ENCODE assay signal across 9 mouse cellular contexts in genomic region chr8:120832022-120832421, GRCm38 (mm10).
A peak's percentile ranks its signal among the peaks of the same experiment; 100 is the strongest.
DNase-seq lines count a peak whose midpoint lies in the region; ATAC-seq and TF ChIP-seq lines count a peak whose summit lies in the region.
"Had no signal": no experiment of that assay in that cellular context is flagged by ENCODE, and none has a peak within 500 bp of the region (broad histone marks: within the 10 kb centered on the region; RNA-seq: fewer than 3 reads in every experiment).

No protein-coding gene starts in this region.

- no peak overlapping the region for H3K27ac ChIP-seq in small intestine, adult 2 months (ENCODE audit: insufficient read depth, low read depth, low read length)
- H3K27ac ChIP-seq in forebrain, embryonic 12.5 days, result no peak overlapping the region
- H3K27ac ChIP-seq: midbrain, embryonic 12.5 days had no signal

- no peak for TF ChIP-seq POLR2A in small intestine, adult 2 months (IDR thresholded peaks at IDR 0.05; ENCODE audit: low read depth, low read length)

- H3K27me3 ChIP-seq in small intestine, adult 2 months (ENCODE audit: control insufficient read depth, insufficient read depth, low read length), result no peaks in the 10 kb centered on the region
- H3K27me3 ChIP-seq in forebrain, embryonic 12.5 days, result peaks cover 22% of the 10 kb centered on the region

- TF ChIP-seq CTCF in small intestine, adult 2 months (IDR thresholded peaks at IDR 0.05; ENCODE audit: extremely low read depth, insufficient read length, insufficient replicate concordance, low read depth, low read length), result no peak

- H3K9ac ChIP-seq in forebrain, embryonic 12.5 days, result no peak overlapping the region
- H3K9ac ChIP-seq: midbrain, embryonic 12.5 days had no signal

- H3K4me2 ChIP-seq in forebrain, embryonic 12.5 days, result no peak overlapping the region
- H3K4me2 ChIP-seq: midbrain, embryonic 12.5 days had no signal

- WGBS in small intestine, adult 2 months, result 10% methylated on average over 14 of the region's 14 CpGs
- WGBS in forebrain, embryonic 12.5 days, result 62% methylated on average over 14 of the region's 14 CpGs

- peak; percentile 58 to 66 for DNase-seq in kidney, postnatal 4 days
- no peak for DNase-seq in kidney, adult 18-20 months
- DNase-seq in embryo, embryonic 9.5 days (ENCODE audit: extremely low spot score), result peak; percentile 61
- peak; percentile 38 for DNase-seq in liver
- DNase-seq in spleen, postnatal 4 days (ENCODE audit: low spot score in 2 of 2), result no peak
- DNase-seq in urinary bladder, postnatal 36 days (ENCODE audit: low spot score in 2 of 2), result no peak

- no peaks in the 10 kb centered on the region for H3K36me3 ChIP-seq in small intestine, adult 2 months (ENCODE audit: control insufficient read depth, insufficient read depth, low read length)
- H3K36me3 ChIP-seq in forebrain, embryonic 12.5 days (replicated peaks), result no peaks in the 10 kb centered on the region
- H3K36me3 ChIP-seq: midbrain, embryonic 12.5 days had no signal

- H3K9me3 ChIP-seq in forebrain, embryonic 12.5 days, result no peaks in the 10 kb centered on the region
- H3K9me3 ChIP-seq: midbrain, embryonic 12.5 days had no signal

- H3K4me1 ChIP-seq in small intestine, adult 2 months (ENCODE audit: control insufficient read depth, insufficient read depth, insufficient read length, low read length), result no peaks in the 10 kb centered on the region
- H3K4me1 ChIP-seq in forebrain, embryonic 12.5 days, result no peaks in the 10 kb centered on the region; the same call in 1 of the 2 replicates
- H3K4me1 ChIP-seq: midbrain, embryonic 12.5 days had no signal

- H3K4me3 ChIP-seq in small intestine, adult 2 months (ENCODE audit: low read depth, low read length), result peak overlapping the region; percentile 42
- H3K4me3 ChIP-seq in forebrain, embryonic 12.5 days (replicated peaks), result no peak overlapping the region
- H3K4me3 ChIP-seq: midbrain, embryonic 12.5 days had no signal

- ATAC-seq in forebrain, embryonic 12.5 days (ENCODE audit: low FRiP score), result no peak

Comparison
In these comparisons a context has a peak if more than half of its experiments do, and no peak if none do; other contexts are left out.
1. DNase-seq: peak in kidney, postnatal 4 days (2 of 2), embryo, embryonic 9.5 days (single experiment) and liver (single experiment); none in kidney, adult 18-20 months (single experiment), spleen, postnatal 4 days (0 of 2) and urinary bladder, postnatal 36 days (0 of 2).